Mouse (Mus musculus) megakaryocyte, adult 5-6 weeks (primary cell): ENCODE measurements around the gene Zbtb7b. TPM values are rescaled to one million over a fixed set of nuclear protein-coding genes. Genes with fewer than 3 reads are reported as not detected.

Experiments used
- ATAC-seq: 2 replicates; pipeline ENCODE4 v1.8.0; 2016; ENCODE audit warnings: mild to moderate bottlenecking, inconsistent platforms; ENCODE audit not compliant: poor library complexity, severe bottlenecking
- total RNA-seq, 2 experiments: library from RNA; stranded (forward) in 1 of 2; stranded (reverse) in 1 of 2; fragments of 153-499, 151-499 nt in 1 of 2; fragments of 221-1000, 200-1000 nt in 1 of 2; gene quantifications; 2 replicates each; pipeline versions ENCODE4 v1.2.3 to v1.2.4; 2015 to 2017

Zbtb7b gene
- total RNA-seq, 2 experiments from 2014 or later: 41.1 to 63.8 TPM

DNA sequence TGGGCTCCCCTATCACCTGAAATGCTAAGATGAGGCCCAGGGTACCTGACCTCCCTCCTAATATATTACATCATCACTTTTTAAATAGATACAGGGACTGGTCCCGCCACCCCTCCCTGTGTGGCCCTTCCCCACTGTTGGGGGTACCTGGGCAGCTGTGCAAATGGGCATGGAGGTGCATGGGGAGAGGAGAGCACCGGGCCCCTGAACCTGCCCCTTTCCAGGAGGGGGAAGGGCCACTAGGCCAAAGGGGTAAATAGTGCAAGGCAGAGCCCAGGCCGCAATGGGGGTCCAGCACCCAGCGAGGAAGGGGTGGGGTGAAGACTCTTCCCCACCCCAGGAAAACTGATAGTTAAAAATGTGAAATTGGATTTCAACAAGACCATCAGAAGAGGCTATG, 16.7 kb downstream of the Zbtb7b start:
- no peak for ATAC-seq

DNA sequence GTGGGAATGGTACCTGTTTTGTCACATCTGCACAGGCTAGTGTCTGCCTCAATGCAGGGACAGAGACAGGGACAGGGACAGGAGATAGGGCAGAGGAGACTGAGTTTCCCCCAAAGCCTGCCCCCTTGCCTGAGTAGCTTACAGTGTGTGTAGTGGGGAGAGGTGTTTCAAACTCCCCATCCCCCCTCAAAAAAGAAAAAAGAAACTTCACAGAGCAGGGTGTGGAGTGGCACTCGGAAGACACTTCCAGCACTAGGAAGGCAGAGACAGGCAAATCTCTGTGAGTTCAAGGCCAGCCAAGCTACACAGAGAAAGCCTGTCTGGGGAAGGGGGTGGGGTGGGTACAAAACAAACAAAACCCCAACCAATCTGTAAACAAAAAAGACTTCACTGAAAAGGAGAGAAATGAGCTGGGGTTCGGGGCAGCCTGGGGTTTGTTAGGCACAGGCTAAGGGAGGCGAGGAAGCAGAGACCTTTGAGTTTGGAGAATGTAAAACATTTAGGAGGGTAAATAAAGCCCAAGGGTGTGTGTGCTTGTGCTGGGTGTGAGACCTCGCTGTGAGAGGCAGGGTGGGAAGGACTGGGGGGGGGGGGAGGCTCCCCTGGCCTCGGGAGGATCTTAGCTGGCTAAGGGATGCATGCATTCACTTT, 20.9 kb downstream of the Zbtb7b start:
- ATAC-seq: no peak

- no peak for ATAC-seq
Observed at GRCm38 (mm10) chr3:89367338-89367737, 27.2 kb downstream of the Zbtb7b start.

GRCm38 (mm10) chr3:89365486-89366414, 28.8 kb downstream of the Zbtb7b start:
- ATAC-seq: no peak

DNA sequence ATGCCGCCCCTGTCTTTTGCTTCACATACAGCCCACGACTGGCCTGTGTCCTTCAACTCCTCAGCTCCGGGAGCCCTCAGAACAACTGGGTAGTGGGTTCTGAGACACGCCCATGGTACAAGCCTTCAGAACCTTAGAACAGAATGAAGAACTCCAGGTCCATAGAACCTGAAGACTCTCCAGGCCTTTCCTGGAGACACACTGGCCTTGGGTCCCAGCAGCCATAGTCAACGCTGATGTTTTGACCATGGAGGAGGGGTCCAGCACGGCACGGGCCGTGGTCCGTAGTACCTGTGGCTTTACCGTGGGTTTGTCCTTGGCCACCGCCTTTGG, 29.5 kb downstream of the Zbtb7b start, which contains the start of gene Dcst1:
Gene Dcst1 (minus strand): TSS at position 101 of the 333 bp plus-strand sequence.
- ATAC-seq: no peak

DNA sequence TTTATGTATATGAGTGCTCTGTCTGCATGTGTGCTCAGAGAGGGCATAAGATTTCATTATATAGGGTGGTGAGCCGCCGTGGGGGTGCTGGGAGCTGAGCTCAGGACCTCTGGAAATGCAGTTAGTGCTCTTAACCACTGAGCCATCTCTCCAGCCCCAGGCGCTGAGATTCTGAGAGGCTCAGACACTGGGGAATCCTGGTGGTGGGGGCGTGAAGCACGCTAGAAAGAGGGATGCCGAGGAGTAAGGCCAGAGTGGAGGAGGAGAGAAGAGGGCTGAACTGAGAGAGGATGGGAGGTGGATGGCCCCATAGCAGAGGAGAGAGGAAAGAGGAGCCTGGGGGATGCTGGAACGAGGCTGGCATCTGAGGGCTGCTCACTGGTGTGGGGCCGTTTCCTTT, 29.9 kb downstream of the Zbtb7b start:
- no peak for ATAC-seq

DNA sequence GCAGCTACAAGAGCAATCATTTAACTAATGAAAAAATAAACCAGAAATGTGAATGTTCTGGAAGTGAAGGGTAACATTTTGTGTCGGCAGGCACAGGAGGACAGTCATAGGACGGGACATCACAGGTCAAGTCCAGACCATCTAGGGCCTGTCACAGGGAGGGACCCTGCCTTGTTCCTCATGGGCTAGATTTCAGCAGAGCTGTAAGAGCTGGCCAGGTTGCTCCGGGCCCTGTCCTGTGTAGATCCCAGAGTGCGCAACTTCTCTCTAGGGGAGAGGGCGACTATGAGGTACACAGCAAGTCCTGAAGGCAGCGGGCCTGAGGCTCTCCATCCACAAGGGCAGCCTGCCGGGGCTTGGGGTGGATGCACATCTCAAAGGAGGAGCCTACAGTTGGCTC, 32.9 kb downstream of the Zbtb7b start, which contains the start of gene Dcst2:
Gene Dcst2 (plus strand): TSS at position 301 of the 400 bp plus-strand sequence.
- ATAC-seq: no peak

GRCm38 (mm10) chr3:89360237-89360636, 34.3 kb downstream of the Zbtb7b start:
- peak; percentile 69 for ATAC-seq

DNA sequence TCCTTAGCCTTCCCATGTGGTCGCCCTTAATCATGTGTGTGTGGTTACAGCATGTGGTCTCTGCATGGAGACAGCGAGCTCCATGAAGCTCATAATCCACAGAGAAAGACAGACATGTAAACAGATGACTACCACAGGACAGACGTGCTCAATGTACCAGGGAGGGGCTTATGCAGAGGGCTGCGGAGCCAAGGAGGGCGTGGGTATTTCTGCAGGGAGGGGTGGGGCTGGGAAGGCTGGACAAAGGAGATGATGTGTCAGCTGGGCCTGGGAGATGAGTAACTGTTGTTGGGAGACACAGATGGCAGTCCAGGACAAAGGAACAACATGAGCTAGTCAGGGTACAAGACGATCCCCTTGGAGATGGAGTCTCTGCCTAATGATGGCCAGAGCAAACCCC, 34.9 kb downstream of the Zbtb7b start:
- no peak for ATAC-seq

GRCm38 (mm10) chr3:89356029-89356428, 38.5 kb downstream of the Zbtb7b start:
- no peak for ATAC-seq

DNA sequence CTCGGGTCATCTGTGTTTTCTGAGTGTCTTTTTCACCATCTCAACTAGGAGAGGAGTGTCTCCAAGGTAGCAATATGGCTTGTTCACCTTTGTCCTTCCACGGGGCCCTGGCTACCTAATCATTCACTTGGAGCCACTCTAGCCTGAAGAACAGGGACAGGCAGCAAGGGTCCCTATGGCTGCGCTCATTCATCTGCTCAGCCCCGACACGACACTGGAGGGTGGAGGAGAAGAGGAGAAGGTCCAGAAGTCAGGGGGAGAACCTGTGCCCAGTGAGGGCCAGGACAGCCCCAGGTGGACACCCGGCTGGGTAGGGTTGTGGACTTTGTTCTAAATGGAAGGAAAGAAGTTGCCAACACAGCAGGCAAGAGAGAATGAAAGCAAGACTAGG, 39.1 kb downstream of the Zbtb7b start:
- no peak for ATAC-seq

DNA sequence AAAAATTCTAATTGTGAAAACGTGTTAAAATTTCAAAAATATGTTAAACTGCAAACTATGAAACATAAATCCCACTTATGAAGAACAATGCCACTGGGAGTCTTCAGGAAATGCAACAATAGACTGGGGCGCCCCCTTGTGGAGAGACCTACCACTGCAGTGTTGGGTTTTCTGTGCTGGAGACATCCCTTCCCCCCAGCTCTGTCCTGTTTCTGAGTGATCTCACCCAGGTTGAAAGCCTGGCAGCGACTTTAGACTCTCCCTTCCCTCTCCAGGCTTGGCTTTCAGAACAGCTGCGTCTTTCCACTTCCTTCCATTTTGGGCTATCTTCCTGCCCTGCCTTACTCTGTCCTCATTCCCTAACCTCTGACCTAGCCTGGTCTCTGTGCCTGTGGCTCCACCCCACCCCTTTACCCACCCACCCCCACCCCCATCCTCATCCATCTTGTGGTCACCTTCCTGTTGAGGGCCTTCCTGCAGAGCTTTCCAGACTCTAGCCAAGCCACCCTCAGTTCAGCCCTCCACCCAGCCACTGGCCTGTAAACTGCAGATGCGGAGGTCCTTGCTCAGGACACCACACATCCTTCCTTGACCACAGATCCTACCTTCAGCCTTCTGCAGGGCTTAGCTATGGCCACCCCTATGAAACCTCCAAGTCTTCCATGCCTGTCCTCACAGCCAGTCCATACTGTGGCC, 39.6 kb downstream of the Zbtb7b start:
- peak; percentile 58 for ATAC-seq

GRCm38 (mm10) chr3:89351271-89351670, 43.3 kb downstream of the Zbtb7b start:
- no peak for ATAC-seq

DNA sequence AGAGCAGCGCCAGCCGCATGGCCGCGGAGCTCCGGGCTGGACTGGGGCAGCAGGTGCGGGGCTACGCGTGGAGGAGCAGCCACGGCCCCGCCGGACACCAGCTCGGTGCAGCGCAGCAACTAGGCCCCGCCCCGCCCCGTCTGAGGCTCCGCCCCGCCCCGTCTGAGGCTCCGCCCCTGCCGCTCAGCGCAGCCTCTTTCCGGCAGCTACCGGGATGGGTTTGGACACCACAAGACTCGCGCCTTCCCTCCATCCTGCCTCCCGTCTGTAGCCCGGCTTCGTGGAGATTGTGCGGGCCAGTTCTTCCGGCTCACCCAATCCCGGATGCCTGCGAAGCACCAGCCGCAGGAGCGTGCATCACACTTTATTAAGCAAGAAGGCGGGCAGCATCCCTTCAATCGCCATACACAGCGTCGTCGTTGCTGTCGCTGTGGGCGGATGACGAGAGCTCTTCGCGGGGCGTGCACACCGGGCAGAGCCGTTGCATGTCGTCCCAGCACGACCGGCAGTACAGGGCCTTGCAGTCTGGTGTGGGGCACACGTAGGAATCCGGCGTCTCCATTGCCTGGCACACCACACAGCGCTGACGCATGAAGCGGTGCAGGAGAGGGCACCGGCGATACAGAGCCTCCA, 44.6 kb downstream of the Zbtb7b start, which contains the start of gene Adam15:
Gene Adam15 (minus strand): TSS at position 128 of the 633 bp plus-strand sequence.
- ATAC-seq: peak; percentile 79

DNA sequence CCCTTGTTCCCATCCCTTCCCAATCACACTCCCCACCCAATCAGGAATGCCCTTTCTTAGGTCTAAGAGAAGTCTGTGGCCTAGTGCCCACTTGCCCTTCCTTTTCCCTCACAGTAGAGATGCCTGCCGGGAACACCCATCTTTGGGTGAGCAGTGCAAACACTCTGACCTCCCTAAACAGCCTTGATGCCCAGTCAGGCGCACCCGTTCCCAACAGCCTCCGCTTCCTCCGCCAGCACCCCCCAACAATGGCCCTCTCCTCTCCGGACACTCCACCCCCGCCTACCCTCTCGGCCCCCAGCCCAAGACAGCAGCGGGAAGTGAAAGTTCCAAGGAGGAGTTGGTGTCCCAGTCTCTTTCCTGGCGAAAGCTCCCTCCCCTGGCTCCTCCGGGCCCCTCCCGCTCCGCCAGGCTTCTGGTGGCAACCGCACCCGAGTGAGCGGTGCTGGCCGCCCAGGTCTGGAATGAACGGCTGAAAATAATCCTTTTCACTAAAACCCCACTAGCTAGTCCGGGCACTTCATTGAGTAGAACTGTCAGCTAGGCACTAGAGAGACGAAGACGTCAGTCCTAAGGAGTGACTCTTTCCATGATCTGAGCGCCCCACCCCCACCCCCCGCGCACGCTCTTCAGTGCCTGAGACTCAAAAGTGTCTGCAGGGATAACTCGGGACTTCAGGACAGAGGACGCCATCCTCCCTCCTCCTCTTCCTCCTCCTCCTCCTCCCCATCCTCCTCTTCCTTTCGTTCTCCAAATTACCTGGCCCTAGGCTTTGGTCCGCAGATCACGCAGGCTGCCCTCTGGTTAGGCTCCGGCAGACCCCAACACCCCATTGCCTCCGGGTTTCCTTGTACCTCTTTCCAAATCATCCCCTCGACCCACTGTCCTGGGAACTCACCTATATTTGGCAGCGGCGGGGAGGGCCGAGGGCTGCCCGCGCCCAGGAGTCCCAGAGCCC, 45.4 kb downstream of the Zbtb7b start:
- ATAC-seq: 0 out of 2 replicates have a peak, but pooled peaks have one; percentile 5

DNA sequence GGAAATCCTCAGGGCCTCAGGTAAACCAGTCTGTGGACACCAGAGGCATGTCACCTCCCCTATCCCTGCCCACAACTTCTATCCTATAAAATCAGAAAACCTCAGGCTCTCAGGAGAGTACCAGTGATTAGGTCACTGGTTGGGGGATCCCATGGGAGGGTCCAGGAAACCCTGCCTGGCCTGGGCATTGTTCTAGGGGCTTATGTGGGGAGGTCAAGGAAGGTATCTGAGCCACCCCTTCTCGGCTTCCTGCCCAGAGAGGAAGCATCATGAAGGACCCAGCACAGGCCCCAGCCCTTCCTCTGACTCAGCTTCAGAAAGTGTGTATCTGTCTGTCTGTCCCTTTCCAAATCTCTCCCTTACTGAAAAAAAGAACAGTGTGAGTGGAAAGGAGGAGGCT, 46.7 kb downstream of the Zbtb7b start:
- no peak for ATAC-seq

GRCm38 (mm10) chr3:89346815-89347540, 47.6 kb downstream of the Zbtb7b start:
- peak; percentile 58 for ATAC-seq

GRCm38 (mm10) chr3:89343279-89343678, 51.3 kb downstream of the Zbtb7b start:
- ATAC-seq: no peak

DNA sequence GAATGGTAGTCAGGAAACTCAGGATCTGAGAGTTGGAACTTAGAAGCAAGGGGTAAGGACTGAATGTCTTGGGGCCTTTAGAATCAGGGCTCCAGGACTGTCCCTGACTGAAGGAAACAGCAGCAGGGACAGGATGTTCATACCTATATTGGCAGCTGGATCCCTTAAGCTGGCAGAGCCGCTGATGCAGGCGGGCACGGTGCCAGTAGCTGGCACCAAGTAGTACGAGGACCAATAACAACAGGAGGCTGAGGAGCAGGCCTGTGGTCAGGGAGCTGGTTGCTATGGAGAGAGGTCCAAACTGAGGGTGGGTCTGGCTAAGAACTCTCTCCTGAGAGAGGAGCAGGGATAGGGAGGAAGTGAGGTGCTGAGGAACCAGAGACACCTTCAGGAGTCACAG, 52.8 kb downstream of the Zbtb7b start:
- ATAC-seq: no peak
